Mouse (Mus musculus): Measurements from ENCODE around the gene Dst. TPM values are rescaled to one million over a fixed set of nuclear protein-coding genes. Genes with fewer than 3 reads are reported as not detected.

Dst gene
- total and polyA plus RNA-seq, 3 experiments, result 9.1 to 28.0 (median 20.5) TPM

DNA sequence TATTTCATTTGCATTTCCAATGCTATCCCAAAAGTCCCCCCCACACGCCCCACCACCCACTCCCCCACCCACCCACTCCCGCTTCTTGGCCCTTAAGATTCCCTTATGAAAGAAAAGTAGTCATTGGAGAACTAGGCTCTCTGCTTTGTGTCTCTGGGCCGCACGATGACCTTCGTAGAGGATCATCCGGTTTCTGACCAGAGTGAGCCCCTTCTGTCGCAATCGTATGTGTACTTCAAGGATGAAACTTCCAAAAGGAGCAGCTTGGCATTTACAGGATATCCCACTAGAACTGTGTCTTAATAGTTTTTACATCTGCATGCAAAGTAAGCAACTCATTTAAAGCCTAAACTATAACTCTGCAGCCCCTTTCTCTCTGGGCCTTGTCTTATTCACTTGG, 380.2 kb downstream of the Dst start:
- H3K27me3 ChIP-seq (replicated peaks), result no peaks in the 10 kb centered on the region
- in situ Hi-C loops (cut with MboI; ENCODE audit: low pct_ligation_motif_present, low pct_unique_long_range_greater_than_20kb, low sequenced_read_pairs), result no loop called here
- no peak overlapping the region for H3K27ac ChIP-seq (ENCODE audit: insufficient read depth, low read depth)
- H3K79me2 ChIP-seq (replicated peaks; ENCODE audit: control insufficient read depth, extremely low read depth, insufficient read depth, poor library complexity, severe bottlenecking), result no peaks in the 10 kb centered on the region
- dilution Hi-C loops (cut with MboI; ENCODE audit: extremely low pct_ligation_motif_present, extremely low pct_unique_long_range_greater_than_20kb, low sequenced_read_pairs), result no loop called here
- H3K36me3 ChIP-seq (replicated peaks in 1 of 2; ENCODE audit: control insufficient read depth in 1 of 2, insufficient read depth in 1 of 2, low read length in 1 of 2), result peaks cover 28 to 78% of the 10 kb centered on the region in 2 experiments
- H3K4me2 ChIP-seq (ENCODE audit: insufficient read depth, low read depth, poor library complexity, severe bottlenecking), result no peak overlapping the region
- TF ChIP-seq JUN (IDR thresholded peaks at IDR 0.05; ENCODE audit: insufficient read depth, low read depth, low read length), result no peak
- no peak for TF ChIP-seq ZKSCAN1 (IDR thresholded peaks at IDR 0.05; ENCODE audit: borderline replicate concordance, low read depth, low read length)
- no peak for TF ChIP-seq ELF1 (IDR thresholded peaks at IDR 0.05; ENCODE audit: low read depth, low read length)
- no peak for TF ChIP-seq E2F4 (IDR thresholded peaks at IDR 0.05; ENCODE audit: insufficient replicate concordance, low read depth, low read length)
- TF ChIP-seq ETS1 (conservative IDR thresholded peaks at IDR 0.05; ENCODE audit: low read depth, low read length), result no peak
- no peak for TF ChIP-seq MXI1 (IDR thresholded peaks at IDR 0.05; ENCODE audit: low read depth, low read length)
- no peaks in the 10 kb centered on the region for H3K9me3 ChIP-seq (replicated peaks; ENCODE audit: low read length)
- DNase-seq (ENCODE audit: extremely low read depth), result no peak
- H3K4me3 ChIP-seq (replicated peaks in 1 of 3; ENCODE audit: low read depth in 2 of 3, low read length in 2 of 3, poor library complexity in 1 of 3), result no peak overlapping the region
- peaks cover 5 to 17% of the 10 kb centered on the region in 2 experiments for H3K4me1 ChIP-seq (ENCODE audit: control insufficient read depth in 1 of 2, insufficient read depth in 2 of 2)
- no peak overlapping the region for H3K9ac ChIP-seq (ENCODE audit: insufficient read depth, low read depth)

DNA sequence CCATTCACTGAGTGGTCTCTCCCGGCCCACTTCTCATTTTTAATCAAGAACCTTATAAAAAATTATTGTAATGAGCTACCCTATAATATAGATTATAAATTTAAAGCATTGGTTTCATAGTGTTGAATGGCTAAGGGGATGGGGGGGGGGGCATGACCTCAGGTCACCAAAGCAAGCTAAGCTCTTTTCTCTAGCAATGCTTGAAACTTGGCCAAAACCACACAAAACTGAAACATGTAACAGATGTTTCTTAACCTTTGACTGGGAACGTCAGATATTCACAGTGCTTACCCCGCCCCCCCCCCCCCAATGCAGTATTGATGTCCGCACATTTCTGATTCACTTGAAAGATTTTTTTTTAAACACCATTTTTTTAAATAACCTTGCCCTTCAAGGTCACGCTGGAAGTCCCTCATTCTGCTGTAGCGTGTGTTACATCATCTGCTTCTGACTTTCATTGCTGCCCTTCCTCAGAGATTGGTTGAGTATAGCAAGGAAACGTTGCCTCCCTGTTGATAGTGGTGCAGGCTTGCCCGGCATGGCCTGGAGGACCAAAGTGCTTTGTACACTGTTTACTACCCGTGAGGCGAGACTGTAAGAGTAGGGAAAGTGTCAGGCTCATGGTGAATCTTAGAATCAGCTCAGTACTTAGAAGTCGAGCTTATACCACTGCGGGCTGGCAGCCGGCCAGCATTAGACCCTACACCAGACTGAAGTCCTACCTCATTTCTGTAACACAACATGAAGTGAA, 380.9 kb downstream of the Dst start:
- Histone ChIP-seq H3K27me3 (replicated peaks) (no peaks in the 10 kb centered on the region), H3K4me3 (replicated peaks in 1 of 3; ENCODE audit: low read depth in 2 of 3, low read length in 2 of 3, poor library complexity in 1 of 3) (no peak overlapping the region), H3K27ac (ENCODE audit: insufficient read depth, low read depth) (no peak overlapping the region), H3K36me3 (replicated peaks in 1 of 2; ENCODE audit: control insufficient read depth in 1 of 2, insufficient read depth in 1 of 2, low read length in 1 of 2) (peaks cover 31 to 82% of the 10 kb centered on the region in 2 experiments), H3K9ac (ENCODE audit: insufficient read depth, low read depth) (no peak overlapping the region), H3K79me2 (replicated peaks; ENCODE audit: control insufficient read depth, extremely low read depth, insufficient read depth, poor library complexity, severe bottlenecking) (no peaks in the 10 kb centered on the region), H3K4me1 (ENCODE audit: control insufficient read depth in 1 of 2, insufficient read depth in 2 of 2) (peaks cover 5 to 15% of the 10 kb centered on the region in 2 experiments), H3K4me2 (ENCODE audit: insufficient read depth, low read depth, poor library complexity, severe bottlenecking) (no peak overlapping the region), H3K9me3 (replicated peaks; ENCODE audit: low read length) (no peaks in the 10 kb centered on the region)
- TF ChIP-seq UBTF (IDR thresholded peaks at IDR 0.05; ENCODE audit: low read depth, low read length) (no peak), IRF4 (IDR thresholded peaks at IDR 0.05; ENCODE audit: low read depth, low read length) (no peak), NELFE (IDR thresholded peaks at IDR 0.05; ENCODE audit: low read depth, low read length) (no peak), E2F4 (IDR thresholded peaks at IDR 0.05; ENCODE audit: insufficient replicate concordance, low read depth, low read length) (no peak), SIN3A (IDR thresholded peaks at IDR 0.05; ENCODE audit: low read length) (no peak), USF1 (IDR thresholded peaks at IDR 0.05; ENCODE audit: low read depth, low read length) (no peak), MAX (IDR thresholded peaks at IDR 0.05; ENCODE audit: low read length) (no peak), POLR2AphosphoS2 (IDR thresholded peaks at IDR 0.05; ENCODE audit: low read depth, low read length) (no peak), BHLHE40 (IDR thresholded peaks at IDR 0.05; ENCODE audit: low read depth, low read length) (no peak), KAT2A (IDR thresholded peaks at IDR 0.05; ENCODE audit: insufficient replicate concordance, low read length) (no peak), MAZ (IDR thresholded peaks at IDR 0.05; ENCODE audit: low read depth, low read length) (no peak), ZMIZ1 (IDR thresholded peaks at IDR 0.05; ENCODE audit: low read depth, low read length) (no peak), GABPA (IDR thresholded peaks at IDR 0.05; ENCODE audit: insufficient replicate concordance, low read depth, low read length) (no peak)
- no peak for DNase-seq (ENCODE audit: extremely low read depth)
- dilution Hi-C loops (cut with MboI; ENCODE audit: extremely low pct_ligation_motif_present, extremely low pct_unique_long_range_greater_than_20kb, low sequenced_read_pairs) (no loop called here), in situ Hi-C loops (cut with MboI; ENCODE audit: low pct_ligation_motif_present, low pct_unique_long_range_greater_than_20kb, low sequenced_read_pairs) (no loop called here)
